Comparison of ENCODE assay signal across 8 mouse cellular contexts in genomic region chr1:74893134-74893855, GRCm38 (mm10). TPM values are rescaled to one million over a fixed set of nuclear protein-coding genes. Genes with fewer than 3 reads are reported as not detected.
A peak's percentile ranks its signal among the peaks of the same experiment; 100 is the strongest.
DNase-seq lines count a peak whose midpoint lies in the region; ATAC-seq and TF ChIP-seq lines count a peak whose summit lies in the region.

Gene Cryba2 (minus strand): TSS chr1:74893143.

- H3K36me3 ChIP-seq in C2C12 (ENCODE audit: control insufficient read depth, insufficient read depth) = no peaks in the 10 kb centered on the region
- H3K36me3 ChIP-seq in forebrain, postnatal 0 days (ENCODE audit: insufficient read depth) = no peaks in the 10 kb centered on the region
- no peaks in the 10 kb centered on the region for H3K36me3 ChIP-seq in kidney, embryonic 14.5 days (ENCODE audit: control insufficient read depth, insufficient read depth, low read length)
- no peaks in the 10 kb centered on the region for H3K36me3 ChIP-seq in stomach, embryonic 16.5 days (ENCODE audit: control insufficient read depth, insufficient read depth, low read length)

- no peaks in the 10 kb centered on the region for H3K79me3 ChIP-seq in C2C12 (ENCODE audit: low read depth)

- ATAC-seq in frontal cortex, adult (ENCODE audit: low TSS enrichment) = peak; percentile 46; the same call in 1 of the 2 replicates
- ATAC-seq in forebrain, postnatal 0 days = peak; percentile 55; the same call in 1 of the 2 replicates
- peak; percentile 32; the same call in 1 of the 2 replicates for ATAC-seq in kidney, embryonic 14.5 days (ENCODE audit: low FRiP score, low TSS enrichment)
- ATAC-seq in stomach, embryonic 16.5 days (ENCODE audit: insufficient read depth, low FRiP score) = no peak

- DNase-seq in frontal cortex, postnatal 14 days (ENCODE audit: low spot score in 2 of 2) = no peak
- peak; percentile 57 for DNase-seq in cerebellum, adult 8-10 months
- peak; percentile 71 for DNase-seq in forebrain, postnatal 0 days
- DNase-seq in mesoderm, embryonic 11.5 days (ENCODE audit: low read depth, low spot score) = peak; percentile 70

- H3K27ac ChIP-seq in forebrain, postnatal 0 days (ENCODE audit: low read depth, low read length) = no peak within 1 kb of the TSS
- H3K27ac ChIP-seq in kidney, embryonic 14.5 days (ENCODE audit: low read depth, low read length) = no peak within 1 kb of the TSS
- no peak within 1 kb of the TSS for H3K27ac ChIP-seq in stomach, embryonic 16.5 days (ENCODE audit: low read length)

- no peak within 1 kb of the TSS for H3ac ChIP-seq in C2C12 (ENCODE audit: control insufficient read depth, insufficient read length, low read depth)

- no peaks in the 10 kb centered on the region for H3K79me2 ChIP-seq in C2C12 (ENCODE audit: control insufficient read depth, insufficient read depth)

- no peaks in the 10 kb centered on the region for H3K4me1 ChIP-seq in forebrain, postnatal 0 days (ENCODE audit: insufficient read depth)
- H3K4me1 ChIP-seq in kidney, embryonic 14.5 days (ENCODE audit: control insufficient read depth, insufficient read depth, low read length) = 0 out of 2 replicates have a peak, but pooled peaks cover 5% of the 10 kb centered on the region
- H3K4me1 ChIP-seq in stomach, embryonic 16.5 days (ENCODE audit: control insufficient read depth, insufficient read depth, low read length) = no peaks in the 10 kb centered on the region

- H3K9ac ChIP-seq in forebrain, postnatal 0 days = no peak within 1 kb of the TSS
- H3K9ac ChIP-seq in kidney, embryonic 14.5 days (ENCODE audit: low read depth, low read length) = no peak within 1 kb of the TSS
- H3K9ac ChIP-seq in stomach, embryonic 16.5 days (ENCODE audit: low read length) = no peak within 1 kb of the TSS

- H3K9me3 ChIP-seq in forebrain, postnatal 0 days (ENCODE audit: low read length) = no peaks in the 10 kb centered on the region
- H3K9me3 ChIP-seq in kidney, embryonic 14.5 days (ENCODE audit: control insufficient read depth, low read length) = no peaks in the 10 kb centered on the region
- no peaks in the 10 kb centered on the region for H3K9me3 ChIP-seq in stomach, embryonic 16.5 days (replicated peaks; ENCODE audit: control insufficient read depth, low read length)

- peak; percentile 18 for TF ChIP-seq CTCF in C2C12 (IDR thresholded peaks at IDR 0.05; ENCODE audit: control insufficient read depth, insufficient read depth, insufficient read length)
- peak; percentile 76 for TF ChIP-seq CTCF in forebrain, postnatal 0 days (IDR thresholded peaks at IDR 0.05; ENCODE audit: low read depth)

- 3% methylated on average over 25 of the region's 25 CpGs for WGBS in forebrain, postnatal 0 days
- 3% methylated on average over 25 of the region's 25 CpGs for WGBS in kidney, embryonic 14.5 days
- WGBS in stomach, embryonic 16.5 days = 4% methylated on average over 25 of the region's 25 CpGs

- H3K4me2 ChIP-seq in forebrain, postnatal 0 days (ENCODE audit: low read depth) = peak within 1 kb of the TSS; percentile 41
- H3K4me2 ChIP-seq in kidney, embryonic 14.5 days (replicated peaks; ENCODE audit: low read depth, low read length) = peak within 1 kb of the TSS; percentile 26
- peak within 1 kb of the TSS; percentile 14; the same call in 1 of the 2 replicates for H3K4me2 ChIP-seq in stomach, embryonic 16.5 days (ENCODE audit: low read depth, low read length)

- no peak within 1 kb of the TSS for H3K4me3 ChIP-seq in C2C12 (ENCODE audit: insufficient read depth, poor library complexity, severe bottlenecking)
- peak within 1 kb of the TSS; percentile 17 for H3K4me3 ChIP-seq in forebrain, postnatal 0 days (ENCODE audit: low read depth, low read length)
- no peak within 1 kb of the TSS for H3K4me3 ChIP-seq in kidney, embryonic 14.5 days (ENCODE audit: low read length)
- H3K4me3 ChIP-seq in stomach, embryonic 16.5 days (replicated peaks; ENCODE audit: low read length) = 0 out of 2 replicates have a peak within 1 kb of the TSS, but pooled peaks have one; percentile 4

- peaks cover 52% of the 10 kb centered on the region for H3K27me3 ChIP-seq in C2C12 (ENCODE audit: control insufficient read depth, insufficient read depth, insufficient read length)
- peaks cover 73% of the 10 kb centered on the region for H3K27me3 ChIP-seq in forebrain, postnatal 0 days (ENCODE audit: insufficient read depth, low read length)
- H3K27me3 ChIP-seq in kidney, embryonic 14.5 days (ENCODE audit: control insufficient read depth, insufficient read depth, low read length) = peaks cover 90% of the 10 kb centered on the region
- H3K27me3 ChIP-seq in stomach, embryonic 16.5 days (ENCODE audit: control insufficient read depth, insufficient read depth, low read length) = peaks cover 62% of the 10 kb centered on the region

TF ChIP-seq in C2C12, 6 proteins besides CTCF, POLR2A, EP300 and RAD21:
- TF ChIP-seq MAX (IDR thresholded peaks at IDR 0.05) (no peak), CEBPB (IDR thresholded peaks at IDR 0.05; ENCODE audit: low read depth) (no peak), MYOG (IDR thresholded peaks at IDR 0.05; ENCODE audit: control insufficient read depth, extremely low read depth, insufficient read length) (no peak), FOSL1 (IDR thresholded peaks at IDR 0.05; ENCODE audit: insufficient read depth, low read length, poor library complexity, severe bottlenecking) (no peak), USF1 (IDR thresholded peaks at IDR 0.05; ENCODE audit: low read depth) (no peak), MYOD1 (IDR thresholded peaks at IDR 0.05; ENCODE audit: control insufficient read depth, insufficient read length, low read depth) (no peak)

RNA-seq across cellular contexts. Expression of gene Cryba2, which starts in this region (rescaled TPM):
- not detected for polyA plus RNA-seq in C2C12 (2012; fragmentation: generic; extraction: Trizol)
- total RNA-seq in forebrain, postnatal 0 days (2014; rRNA removed) = not detected in 2 replicates
- not detected in 2 replicates for polyA plus RNA-seq in forebrain, postnatal 0 days (2015; fragmentation: Nextera tagmentation; extraction: Ambion mirVana)
- not detected in 2 replicates for polyA plus RNA-seq in kidney, embryonic 14.5 days (2014; fragmentation: Nextera tagmentation; extraction: Ambion mirVana)
- 1.4 and 1.9 TPM in 2 replicates for polyA plus RNA-seq in stomach, embryonic 16.5 days (2015; fragmentation: Nextera tagmentation; extraction: Ambion mirVana)

Comparison
In these comparisons a context has a peak if more than half of its experiments do, and no peak if none do; other contexts are left out.
1. Peak in DNase-seq, ATAC-seq, H3K4me3 ChIP-seq and H3K4me2 ChIP-seq in forebrain, postnatal 0 days; RNA of the gene not detected or under 1 TPM.
2. Peak in ATAC-seq and H3K4me2 ChIP-seq in kidney, embryonic 14.5 days; RNA of the gene not detected or under 1 TPM.
3. DNase-seq: peak in cerebellum, adult 8-10 months (single experiment) and mesoderm, embryonic 11.5 days (single experiment); none in frontal cortex, postnatal 14 days (0 of 2).
4. Peak in every context shown above with its lines, with median percentiles within 50 percentile points of each other: H3K4me2 ChIP-seq.